Mouse (Mus musculus): Measurements from ENCODE around the gene Znrf1. TPM values are rescaled to one million over a fixed set of nuclear protein-coding genes. Genes with fewer than 3 reads are reported as not detected.

Znrf1 gene
- polyA plus RNA-seq, 1 experiment from 2014 or later, result 14.8 TPM

DNA sequence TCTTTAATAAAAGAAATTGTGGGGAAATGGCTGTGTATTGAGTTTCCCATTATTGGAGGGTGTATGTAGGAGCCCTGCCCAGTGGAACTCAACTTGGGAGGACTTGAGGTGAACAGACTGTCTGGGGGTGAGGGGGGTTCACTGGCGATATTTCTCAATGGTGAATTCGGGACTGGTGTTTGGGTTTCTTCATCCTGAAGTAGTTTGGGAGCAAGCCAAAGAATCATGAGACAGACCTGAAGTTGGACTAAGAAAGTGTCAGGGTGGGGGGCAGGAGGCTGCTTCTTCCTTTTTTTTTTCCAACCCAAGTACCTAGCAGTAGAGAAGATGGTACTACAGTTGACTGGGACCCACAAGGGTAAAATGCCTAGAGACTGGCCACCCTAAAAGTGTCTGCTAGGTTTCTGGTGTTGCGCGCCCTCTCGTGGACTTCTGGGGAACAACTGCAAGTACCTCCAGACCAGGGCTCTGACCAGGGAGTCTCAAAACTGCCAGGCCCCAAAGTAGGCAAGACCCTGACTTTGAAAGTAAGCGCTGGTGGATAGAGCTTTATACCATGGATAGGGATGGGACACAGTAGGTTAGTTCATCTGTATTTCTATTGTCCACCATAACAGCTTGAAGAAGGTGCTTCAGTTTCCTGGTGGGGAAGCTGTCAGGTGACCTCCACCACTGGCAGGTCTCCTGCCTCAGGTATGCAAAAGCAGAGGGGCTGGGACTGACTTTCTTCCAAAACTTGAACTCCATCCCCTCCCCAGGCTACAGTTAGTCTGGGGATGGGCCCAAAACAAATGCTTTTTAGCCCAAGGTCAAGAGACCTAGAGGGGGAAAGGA is 90.0 kb downstream of the Znrf1 start:
- no peak for TF ChIP-seq EP300 (optimal IDR thresholded peaks at IDR 0.05)
- peak; percentile 93 for TF ChIP-seq CTCF (IDR thresholded peaks at IDR 0.05; ENCODE audit: low read depth)
- Histone ChIP-seq H3K27ac (replicated peaks) (no peak overlapping the region), H3K4me2 (replicated peaks; ENCODE audit: low read depth) (no peak overlapping the region), H3K9ac (ENCODE audit: low read length) (no peak overlapping the region), H3K4me1 (replicated peaks; ENCODE audit: control insufficient read depth, insufficient read depth) (no peaks in the 10 kb centered on the region), H3K9me3 (ENCODE audit: control insufficient read depth, low read length) (no peaks in the 10 kb centered on the region), H3K36me3 (ENCODE audit: control insufficient read depth, insufficient read depth, low read length) (peaks cover 5% of the 10 kb centered on the region; the same call in 1 of the 2 replicates), H3K27me3 (ENCODE audit: control insufficient read depth, insufficient read depth, low read length) (no peaks in the 10 kb centered on the region), H3K4me3 (ENCODE audit: low read depth, low read length) (no peak overlapping the region)
- WGBS, result 20% methylated on average over 6 of the region's 6 CpGs
- ATAC-seq (ENCODE audit: low FRiP score, low TSS enrichment) (peak; percentile 28; the same call in 1 of the 2 replicates), DNase-seq (ENCODE audit: low spot score) (peak; percentile 88)

DNA sequence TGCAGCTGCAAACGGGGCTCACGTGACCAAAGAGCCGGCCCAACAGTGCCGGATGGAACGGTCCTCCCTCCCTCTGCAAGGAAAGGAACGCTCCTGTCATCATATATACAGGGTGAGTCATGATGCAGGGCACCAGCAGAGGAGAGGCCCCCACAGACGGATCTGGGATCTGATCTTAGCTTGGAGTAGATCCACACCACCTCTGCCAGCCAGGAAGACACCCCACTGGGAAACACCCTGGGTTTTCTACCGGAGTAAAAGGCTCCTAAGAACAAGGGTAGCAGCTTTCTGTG is 90.6 kb downstream of the Znrf1 start:
- Histone ChIP-seq H3K9ac (ENCODE audit: low read length) (no peak overlapping the region), H3K4me2 (replicated peaks; ENCODE audit: low read depth) (no peak overlapping the region), H3K36me3 (ENCODE audit: control insufficient read depth, insufficient read depth, low read length) (peaks cover 5% of the 10 kb centered on the region; the same call in 1 of the 2 replicates), H3K27me3 (ENCODE audit: control insufficient read depth, insufficient read depth, low read length) (no peaks in the 10 kb centered on the region), H3K4me1 (replicated peaks; ENCODE audit: control insufficient read depth, insufficient read depth) (no peaks in the 10 kb centered on the region), H3K27ac (replicated peaks) (no peak overlapping the region), H3K9me3 (ENCODE audit: control insufficient read depth, low read length) (no peaks in the 10 kb centered on the region), H3K4me3 (ENCODE audit: low read depth, low read length) (no peak overlapping the region)
- ATAC-seq (ENCODE audit: low FRiP score, low TSS enrichment) (no peak), DNase-seq (ENCODE audit: low spot score) (no peak)
- no peak for TF ChIP-seq CTCF (IDR thresholded peaks at IDR 0.05; ENCODE audit: low read depth)
- no peak for TF ChIP-seq EP300 (optimal IDR thresholded peaks at IDR 0.05)
- WGBS, result 43% methylated on average over 8 of the region's 8 CpGs

DNA sequence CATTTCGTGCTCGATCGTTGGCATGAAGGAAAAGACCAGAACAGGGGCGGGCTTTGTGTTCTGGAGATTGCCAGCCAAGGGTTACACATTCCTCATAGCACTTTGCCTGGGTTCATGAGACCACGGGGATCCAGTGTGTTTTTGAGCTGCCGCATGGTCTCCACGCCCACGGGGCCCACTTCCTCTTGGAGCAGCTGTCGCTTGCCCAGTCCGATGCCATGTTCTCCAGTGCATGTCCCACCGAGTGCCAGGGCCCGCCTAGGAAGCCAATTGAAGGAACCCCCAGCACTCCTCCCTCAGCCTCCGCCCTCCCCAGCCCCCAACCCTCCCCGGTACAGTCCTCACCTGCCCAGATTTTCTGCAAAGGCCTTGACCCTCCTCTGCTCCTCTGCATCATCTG is 91.0 kb downstream of the Znrf1 start:
- no peak overlapping the region for H3K4me3 ChIP-seq (ENCODE audit: low read depth, low read length)
- WGBS, result 82% methylated on average over 13 of the region's 14 CpGs
- ATAC-seq (ENCODE audit: low FRiP score, low TSS enrichment) (no peak), DNase-seq (ENCODE audit: low spot score) (no peak)
- H3K36me3 ChIP-seq (ENCODE audit: control insufficient read depth, insufficient read depth, low read length), result peaks cover 3% of the 10 kb centered on the region; the same call in 1 of the 2 replicates
- H3K9me3 ChIP-seq (ENCODE audit: control insufficient read depth, low read length), result no peaks in the 10 kb centered on the region
- H3K27ac ChIP-seq (replicated peaks), result no peak overlapping the region
- no peak for TF ChIP-seq EP300 (optimal IDR thresholded peaks at IDR 0.05)
- no peak for TF ChIP-seq CTCF (IDR thresholded peaks at IDR 0.05; ENCODE audit: low read depth)
- H3K4me2 ChIP-seq (replicated peaks; ENCODE audit: low read depth), result no peak overlapping the region
- H3K9ac ChIP-seq (ENCODE audit: low read length), result no peak overlapping the region
- no peaks in the 10 kb centered on the region for H3K4me1 ChIP-seq (replicated peaks; ENCODE audit: control insufficient read depth, insufficient read depth)
- H3K27me3 ChIP-seq (ENCODE audit: control insufficient read depth, insufficient read depth, low read length), result no peaks in the 10 kb centered on the region

GRCm38 (mm10) chr8:111627923-111628322 is 92.0 kb downstream of the Znrf1 start:
- no peak for TF ChIP-seq EP300 (optimal IDR thresholded peaks at IDR 0.05)
- TF ChIP-seq CTCF (IDR thresholded peaks at IDR 0.05; ENCODE audit: low read depth), result no peak
- H3K27ac ChIP-seq (replicated peaks), result no peak overlapping the region
- H3K9me3 ChIP-seq (ENCODE audit: control insufficient read depth, low read length), result no peaks in the 10 kb centered on the region
- H3K4me1 ChIP-seq (replicated peaks; ENCODE audit: control insufficient read depth, insufficient read depth), result no peaks in the 10 kb centered on the region
- H3K4me3 ChIP-seq (ENCODE audit: low read depth, low read length), result no peak overlapping the region
- no peak overlapping the region for H3K9ac ChIP-seq (ENCODE audit: low read length)
- DNase-seq (ENCODE audit: low spot score), result no peak
- WGBS, result 94% methylated on average over 9 of the region's 9 CpGs
- no peak for ATAC-seq (ENCODE audit: low FRiP score, low TSS enrichment)
- 0 out of 2 replicates have a peak, but pooled peaks cover 2% of the 10 kb centered on the region for H3K36me3 ChIP-seq (ENCODE audit: control insufficient read depth, insufficient read depth, low read length)
- no peak overlapping the region for H3K4me2 ChIP-seq (replicated peaks; ENCODE audit: low read depth)
- no peaks in the 10 kb centered on the region for H3K27me3 ChIP-seq (ENCODE audit: control insufficient read depth, insufficient read depth, low read length)

DNA sequence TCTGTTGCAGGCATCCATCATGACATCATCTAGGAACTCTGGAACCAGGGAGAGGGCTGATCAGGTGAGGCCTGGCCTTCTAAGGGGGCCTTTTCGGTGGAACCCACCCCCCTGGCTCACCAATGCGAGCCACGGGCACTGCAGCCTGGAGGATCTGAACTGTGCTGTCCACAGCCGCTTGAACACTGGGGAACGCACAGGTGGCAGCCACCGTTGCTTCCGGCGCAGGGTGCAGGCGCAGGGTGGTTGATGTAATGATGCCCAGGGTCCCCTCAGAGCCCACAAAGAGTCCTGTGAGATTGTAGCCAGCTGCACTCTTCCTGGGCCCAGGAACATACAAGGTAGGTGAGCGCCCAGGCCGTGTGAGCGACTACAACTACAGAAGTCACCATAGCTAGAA is 92.5 kb downstream of the Znrf1 start:
- DNase-seq (ENCODE audit: low spot score), result no peak
- Histone ChIP-seq H3K4me3 (ENCODE audit: low read depth, low read length) (no peak overlapping the region), H3K9me3 (ENCODE audit: control insufficient read depth, low read length) (no peaks in the 10 kb centered on the region), H3K4me1 (replicated peaks; ENCODE audit: control insufficient read depth, insufficient read depth) (no peaks in the 10 kb centered on the region), H3K9ac (ENCODE audit: low read length) (no peak overlapping the region), H3K4me2 (replicated peaks; ENCODE audit: low read depth) (no peak overlapping the region), H3K27me3 (ENCODE audit: control insufficient read depth, insufficient read depth, low read length) (no peaks in the 10 kb centered on the region), H3K27ac (replicated peaks) (no peak overlapping the region), H3K36me3 (ENCODE audit: control insufficient read depth, insufficient read depth, low read length) (0 out of 2 replicates have a peak, but pooled peaks cover 2% of the 10 kb centered on the region)
- no peak for ATAC-seq (ENCODE audit: low FRiP score, low TSS enrichment)
- TF ChIP-seq EP300 (optimal IDR thresholded peaks at IDR 0.05) (no peak), CTCF (IDR thresholded peaks at IDR 0.05; ENCODE audit: low read depth) (no peak)
- 90% methylated on average over 12 of the region's 12 CpGs for WGBS

DNA sequence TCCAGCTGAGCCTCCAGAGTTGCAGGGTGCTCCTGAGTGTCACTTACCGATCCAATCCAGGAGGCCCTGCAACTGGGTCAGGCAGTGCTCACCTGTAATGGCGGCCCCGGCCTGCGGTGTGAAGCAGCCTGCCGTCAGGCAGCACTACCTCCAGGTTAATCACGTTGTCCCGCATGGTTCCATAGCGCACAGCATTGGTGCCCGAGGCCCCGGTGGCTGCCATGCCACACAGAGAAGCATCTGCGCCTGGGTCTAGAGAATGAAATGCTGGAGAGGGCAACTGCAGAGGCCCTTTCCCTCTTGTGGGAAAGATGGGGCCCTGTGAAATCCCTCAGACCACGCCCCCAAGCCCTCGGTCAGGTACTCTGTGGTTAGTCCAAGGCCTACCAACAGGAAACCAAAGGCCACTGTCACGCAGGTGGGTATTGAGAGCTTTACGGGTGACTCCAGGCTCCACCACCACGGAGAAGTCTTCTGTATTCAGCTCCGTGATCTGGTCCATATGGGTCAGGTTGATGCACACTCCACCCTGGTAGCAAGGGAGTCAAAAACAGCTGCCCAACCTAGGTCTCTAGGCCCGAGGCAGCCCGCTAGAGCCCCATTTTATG is 93.1 kb downstream of the Znrf1 start:
- no peak for ATAC-seq (ENCODE audit: low FRiP score, low TSS enrichment)
- 0 out of 2 replicates have a peak, but pooled peaks cover 2% of the 10 kb centered on the region for H3K36me3 ChIP-seq (ENCODE audit: control insufficient read depth, insufficient read depth, low read length)
- no peak overlapping the region for H3K4me3 ChIP-seq (ENCODE audit: low read depth, low read length)
- TF ChIP-seq EP300 (optimal IDR thresholded peaks at IDR 0.05) (no peak), CTCF (IDR thresholded peaks at IDR 0.05; ENCODE audit: low read depth) (no peak)
- DNase-seq (ENCODE audit: low spot score), result no peak
- WGBS, result 86% methylated on average over 19 of the region's 19 CpGs
- no peaks in the 10 kb centered on the region for H3K27me3 ChIP-seq (ENCODE audit: control insufficient read depth, insufficient read depth, low read length)
- H3K9me3 ChIP-seq (ENCODE audit: control insufficient read depth, low read length), result no peaks in the 10 kb centered on the region
- H3K4me1 ChIP-seq (replicated peaks; ENCODE audit: control insufficient read depth, insufficient read depth), result no peaks in the 10 kb centered on the region
- H3K4me2 ChIP-seq (replicated peaks; ENCODE audit: low read depth), result no peak overlapping the region
- H3K9ac ChIP-seq (ENCODE audit: low read length), result no peak overlapping the region
- no peak overlapping the region for H3K27ac ChIP-seq (replicated peaks)

Data from stomach, postnatal 0 days (tissue).